Mouse (Mus musculus) small intestine, adult 2 months (tissue): ENCODE measurements around the gene Il17c.

Experiments used
- CTCF ChIP-seq: fragments of 200-500 bp; IDR thresholded peaks from 2 replicates; pipeline ENCODE4 v1.5.1; 2012; ENCODE audit warnings: low read depth, mild to moderate bottlenecking, control low read depth, inconsistent platforms, low read length, moderate library complexity, mixed read lengths; ENCODE audit not compliant: insufficient replicate concordance, insufficient read length; ENCODE audit errors: extremely low read depth
- POLR2A ChIP-seq: fragments of 200-500 bp; IDR thresholded peaks from 2 replicates; pipeline ENCODE4 v1.6.1; 2012; ENCODE audit warnings: low read depth, mild to moderate bottlenecking, control low read depth, inconsistent platforms, low read length, moderate library complexity

DNA sequence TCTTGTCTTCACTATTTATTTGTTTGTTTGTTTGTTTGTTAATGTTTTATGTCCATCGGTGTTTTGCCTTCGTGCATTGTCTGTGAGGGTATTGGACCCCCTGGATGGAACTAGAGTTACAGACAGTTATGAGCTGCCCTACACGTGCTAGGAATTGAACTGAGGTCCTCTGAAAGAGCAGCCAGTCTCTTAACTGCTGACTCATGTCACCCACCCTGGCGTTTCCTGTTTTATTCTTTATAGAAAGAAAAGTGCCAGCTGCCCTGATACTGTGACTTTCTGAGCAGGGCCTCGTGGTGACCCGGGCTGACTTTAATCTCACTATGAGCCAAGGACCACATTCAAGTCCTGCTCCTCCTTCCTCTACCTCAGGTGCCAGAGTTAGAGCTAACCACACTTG lies 6.3 kb upstream of the Il17c start:
- TF ChIP-seq CTCF, result no peak
- no peak for TF ChIP-seq POLR2A
